Mouse (Mus musculus): ENCODE measurements at regions not wholly inside any gene's neighbourhood (a gene's known extent, or its start where the extent isn't known, plus 50 kb on each side); places are given as distances from the start of the nearest gene placed in this dataset.

DNA sequence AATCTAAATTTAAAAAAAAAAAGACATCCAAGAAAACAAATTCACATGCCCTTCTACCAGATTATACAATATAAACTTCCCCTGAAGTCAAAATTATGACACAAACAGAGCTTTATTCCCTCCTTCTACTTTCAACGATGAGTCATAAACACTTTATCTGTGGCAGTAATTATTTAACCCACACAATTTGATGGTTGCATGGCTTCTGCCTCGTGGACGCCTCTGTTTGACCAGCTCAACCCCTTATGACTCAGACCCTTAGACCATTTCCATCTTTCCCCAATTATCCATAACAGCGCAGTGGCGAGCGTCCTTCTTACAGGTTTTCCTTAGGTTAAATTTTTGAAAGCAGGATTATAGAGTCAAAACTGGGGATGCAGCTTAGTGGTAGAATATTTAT is 85.9 kb upstream of the Mafb start:
- TF ChIP-seq MEF2A (IDR thresholded peaks at IDR 0.05; ENCODE audit: borderline replicate concordance, low read depth, low read length) (no peak), CTCF (conservative IDR thresholded peaks at IDR 0.05 in 1 of 2, IDR thresholded peaks at IDR 0.05 in 1 of 2; ENCODE audit: low read depth in 2 of 2, low read length in 2 of 2) (no peak)

Measured in CH12.LX (cell line).